Mouse (Mus musculus) intestine, embryonic 15.5 days (tissue): ENCODE measurements at regions not wholly inside any gene's neighbourhood (a gene's known extent, or its start where the extent isn't known, plus 50 kb on each side); places are given as distances from the start of the nearest gene placed in this dataset.
A peak's percentile ranks its signal among the peaks of the same experiment; 100 is the strongest.

Experiments
- ATAC-seq: fragments of 200-750 bp; cut with Nextera tagmentation; 2 replicates; pipeline ENCODE4 v1.8.0; 2017; ENCODE audit warnings: moderate TSS enrichment, moderate library complexity
- H3K27ac ChIP-seq: fragments of 300-500 bp; sonication (generic); 2 replicates; pipeline ENCODE4 v1.5.1; 2015; ENCODE audit warnings: mild to moderate bottlenecking, inconsistent platforms
- H3K27me3 ChIP-seq: fragments of 300-500 bp; sonication (generic); replicated peaks from 2 replicates; pipeline ENCODE4 v1.6.1; 2015; ENCODE audit warnings: inconsistent platforms
- H3K36me3 ChIP-seq: fragments of 300-500 bp; sonication (generic); 2 replicates; pipeline ENCODE4 v1.6.1; 2015; ENCODE audit warnings: inconsistent platforms
- H3K4me1 ChIP-seq: fragments of 300-500 bp; sonication (generic); replicated peaks from 2 replicates; pipeline ENCODE4 v1.6.1; 2015; ENCODE audit warnings: inconsistent platforms
- H3K4me2 ChIP-seq: fragments of 300-500 bp; sonication (generic); replicated peaks from 2 replicates; pipeline ENCODE4 v1.6.1; 2015; ENCODE audit warnings: mild to moderate bottlenecking, inconsistent platforms
- H3K4me3 ChIP-seq: fragments of 300-500 bp; sonication (generic); replicated peaks from 2 replicates; pipeline ENCODE4 v1.5.1; 2015; ENCODE audit warnings: inconsistent platforms
- H3K9ac ChIP-seq: fragments of 300-500 bp; sonication (generic); 2 replicates; pipeline ENCODE4 v1.6.1; 2015; ENCODE audit warnings: inconsistent platforms
- H3K9me3 ChIP-seq: fragments of 300-500 bp; sonication (generic); 2 replicates; pipeline ENCODE4 v1.6.1; 2016; ENCODE audit warnings: inconsistent platforms
- WGBS: fragments of 180-500 bp; shearing (Covaris S2); methylation state at CpG from one replicate; pipeline ENCODE4 v1.1.7; 2015; 5-methylcytosine and 5-hydroxymethylcytosine counted together

DNA sequence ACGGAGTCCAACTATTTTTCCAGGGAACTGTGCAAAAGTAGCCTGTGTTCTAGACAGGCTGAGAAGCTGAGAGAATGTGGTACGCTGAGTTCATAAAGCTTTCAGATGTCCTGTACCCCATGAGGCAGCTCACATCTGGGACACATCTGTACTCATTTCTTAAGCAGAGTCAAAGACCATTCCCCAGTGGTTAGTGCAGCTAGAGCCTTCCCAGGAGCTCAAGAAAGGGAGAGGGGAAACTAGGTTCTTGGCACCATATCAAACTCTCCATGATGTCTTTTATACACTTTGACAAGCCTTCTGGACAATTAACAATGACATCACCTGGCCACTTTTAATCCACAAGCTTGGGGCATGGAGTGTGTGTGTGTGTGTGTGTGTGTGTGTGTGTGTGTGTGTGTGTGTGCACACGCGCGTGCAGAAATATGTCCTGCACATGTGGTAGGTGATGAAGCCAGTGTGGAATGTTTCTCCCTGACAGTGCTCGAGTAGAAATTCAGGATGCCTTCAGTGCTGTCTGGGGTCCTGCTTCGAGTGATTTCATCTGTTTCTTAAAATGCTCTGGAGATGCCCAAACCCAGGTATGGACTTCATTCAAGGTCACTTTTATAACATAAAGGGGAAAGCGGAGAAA, 121.1 kb upstream of the Dock1 start:
- Histone ChIP-seq H3K36me3 (no peaks in the 10 kb centered on the region), H3K27ac (no peak overlapping the region), H3K27me3 (no peaks in the 10 kb centered on the region), H3K4me1 (peaks cover 6% of the 10 kb centered on the region; the same call in 1 of the 2 replicates), H3K4me2 (no peak overlapping the region), H3K9me3 (no peaks in the 10 kb centered on the region), H3K9ac (no peak overlapping the region), H3K4me3 (no peak overlapping the region)
- 70% methylated on average over 8 of the region's 8 CpGs for WGBS
- ATAC-seq = no peak

DNA sequence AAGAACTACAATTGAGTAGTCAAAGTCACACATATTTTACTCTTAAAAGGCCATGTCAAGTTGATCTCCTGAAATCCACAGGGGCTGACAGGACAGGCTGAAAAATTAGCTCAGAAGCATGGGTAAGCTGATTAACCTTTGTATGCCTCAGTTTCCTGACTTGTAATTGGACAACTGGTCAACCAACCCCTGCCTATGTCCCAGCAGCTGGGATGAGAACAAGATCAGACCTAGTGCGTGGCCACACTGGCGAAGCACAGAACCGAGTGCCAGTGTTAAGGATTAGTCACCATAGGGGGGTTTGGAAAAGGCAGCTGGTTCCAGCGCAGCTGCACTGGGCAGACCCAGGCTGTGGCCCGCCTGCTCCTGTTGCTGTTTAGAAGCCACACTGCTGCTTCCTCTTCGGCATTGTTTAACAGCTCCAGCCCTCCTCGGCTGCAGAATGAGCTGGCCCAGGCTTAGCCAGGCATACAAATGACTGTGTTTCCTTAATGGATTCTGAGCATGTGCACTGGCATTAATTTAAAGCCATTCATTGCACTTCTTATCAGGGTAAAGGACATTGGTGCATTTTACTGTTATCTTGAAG, 120.1 kb upstream of the Dock1 start:
- Histone ChIP-seq H3K27ac (no peak overlapping the region), H3K27me3 (no peaks in the 10 kb centered on the region), H3K4me1 (peaks cover 6% of the 10 kb centered on the region; the same call in 1 of the 2 replicates), H3K9ac (no peak overlapping the region), H3K9me3 (no peaks in the 10 kb centered on the region), H3K4me3 (no peak overlapping the region), H3K36me3 (no peaks in the 10 kb centered on the region), H3K4me2 (no peak overlapping the region)
- 40% methylated on average over 7 of the region's 7 CpGs for WGBS
- peak; percentile 72 for ATAC-seq

DNA sequence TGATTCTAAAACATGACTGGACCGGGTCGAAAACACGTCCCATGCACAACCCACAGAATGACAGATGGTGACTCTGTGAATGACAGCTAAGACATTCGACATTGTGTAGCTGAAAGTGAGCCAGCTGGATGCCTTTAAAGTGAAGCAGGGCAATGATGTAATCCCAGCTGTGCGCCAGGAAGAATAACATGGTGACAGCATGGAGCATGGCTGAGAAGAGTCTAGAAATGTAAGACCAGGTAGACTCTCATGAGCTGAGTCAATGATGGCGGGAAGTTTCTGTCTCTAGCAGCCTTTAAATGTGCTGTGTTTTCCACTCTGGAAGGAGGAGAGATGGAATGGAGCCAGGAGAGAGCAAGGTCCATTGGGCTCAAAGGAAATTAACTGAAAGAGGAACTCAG, 118.4 kb upstream of the Dock1 start:
- no peak for ATAC-seq
- Histone ChIP-seq H3K9me3 (no peaks in the 10 kb centered on the region), H3K27me3 (no peaks in the 10 kb centered on the region), H3K27ac (no peak overlapping the region), H3K36me3 (no peaks in the 10 kb centered on the region), H3K9ac (no peak overlapping the region), H3K4me1 (peaks cover 6% of the 10 kb centered on the region; the same call in 1 of the 2 replicates), H3K4me3 (no peak overlapping the region), H3K4me2 (no peak overlapping the region)
- WGBS = 65% methylated on average over 6 of the region's 6 CpGs

DNA sequence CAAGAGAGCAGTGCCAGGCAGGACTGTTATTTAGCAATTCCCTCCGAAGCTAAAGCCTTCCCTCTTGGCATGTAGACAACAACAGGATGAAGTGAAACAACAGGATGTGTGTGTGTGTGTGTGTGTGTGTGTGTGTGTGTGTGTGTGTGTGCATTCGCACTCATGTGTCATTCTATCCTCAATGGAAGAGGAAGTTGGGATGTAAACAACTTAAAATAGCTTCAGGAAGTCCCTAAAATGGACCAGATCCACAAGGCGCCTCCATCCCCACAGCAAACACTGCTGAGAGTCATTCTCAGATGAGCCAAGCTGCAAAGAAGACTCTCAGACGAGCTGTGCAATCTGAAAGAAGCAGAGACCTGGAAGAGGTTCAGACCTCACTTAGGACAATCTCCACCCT, 114.4 kb upstream of the Dock1 start:
- WGBS = 46% methylated on average over 4 of the region's 4 CpGs
- no peaks in the 10 kb centered on the region for H3K27me3 ChIP-seq
- H3K4me2 ChIP-seq = no peak overlapping the region
- H3K9ac ChIP-seq = no peak overlapping the region
- no peak overlapping the region for H3K4me3 ChIP-seq
- ATAC-seq = no peak
- H3K36me3 ChIP-seq = no peaks in the 10 kb centered on the region
- H3K27ac ChIP-seq = no peak overlapping the region
- peaks cover 2% of the 10 kb centered on the region; the same call in 1 of the 2 replicates for H3K4me1 ChIP-seq
- H3K9me3 ChIP-seq = no peaks in the 10 kb centered on the region

DNA sequence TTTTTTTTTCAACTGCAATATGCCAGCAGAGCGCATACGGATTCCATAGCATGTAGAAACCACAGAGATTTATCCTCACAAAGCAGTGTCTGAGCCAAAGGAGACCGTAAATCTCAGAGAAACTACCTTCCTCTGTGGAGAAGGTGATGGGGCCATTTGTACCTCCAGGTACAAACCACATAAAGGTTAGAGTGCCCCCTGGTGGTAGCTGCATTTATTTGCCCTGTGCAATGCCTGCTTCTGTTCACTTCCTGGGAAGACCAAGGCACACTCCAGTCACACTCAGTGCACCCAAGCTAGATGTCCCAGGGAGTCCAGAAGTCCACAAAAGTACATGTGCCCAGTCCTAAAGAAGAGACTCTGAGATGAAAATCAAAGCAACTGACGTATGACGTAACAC, 104.1 kb upstream of the Dock1 start:
- H3K4me3 ChIP-seq = no peak overlapping the region
- WGBS = 70% methylated on average over 5 of the region's 5 CpGs
- no peak overlapping the region for H3K27ac ChIP-seq
- H3K9ac ChIP-seq = no peak overlapping the region
- no peaks in the 10 kb centered on the region for H3K27me3 ChIP-seq
- no peak for ATAC-seq
- H3K4me1 ChIP-seq = no peaks in the 10 kb centered on the region
- H3K9me3 ChIP-seq = no peaks in the 10 kb centered on the region
- no peaks in the 10 kb centered on the region for H3K36me3 ChIP-seq
- no peak overlapping the region for H3K4me2 ChIP-seq

DNA sequence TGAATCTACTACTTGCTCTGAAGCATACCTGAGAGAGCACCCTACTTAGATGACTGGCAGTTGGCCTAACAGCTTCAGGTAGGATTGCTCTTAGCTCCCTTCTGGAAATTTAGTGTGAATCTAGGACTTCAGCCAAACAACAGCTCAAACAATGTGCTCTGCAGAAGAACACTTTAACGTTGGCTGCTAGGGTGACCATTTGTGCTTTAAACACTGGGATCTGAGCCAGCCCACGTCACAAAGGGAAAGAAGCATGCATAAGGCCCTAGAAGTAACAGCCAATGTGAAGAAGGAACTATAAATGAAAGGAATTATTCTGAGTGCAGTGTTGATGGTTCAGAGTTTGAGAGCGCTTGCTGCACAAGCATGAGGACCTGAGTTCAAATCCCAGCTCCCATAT, 101.2 kb upstream of the Dock1 start:
- Histone ChIP-seq H3K27ac (no peak overlapping the region), H3K9me3 (no peaks in the 10 kb centered on the region), H3K9ac (no peak overlapping the region), H3K4me1 (no peaks in the 10 kb centered on the region), H3K36me3 (no peaks in the 10 kb centered on the region), H3K4me2 (no peak overlapping the region), H3K27me3 (no peaks in the 10 kb centered on the region), H3K4me3 (no peak overlapping the region)
- ATAC-seq = no peak
- 70% methylated on average over 3 of the region's 3 CpGs for WGBS

DNA sequence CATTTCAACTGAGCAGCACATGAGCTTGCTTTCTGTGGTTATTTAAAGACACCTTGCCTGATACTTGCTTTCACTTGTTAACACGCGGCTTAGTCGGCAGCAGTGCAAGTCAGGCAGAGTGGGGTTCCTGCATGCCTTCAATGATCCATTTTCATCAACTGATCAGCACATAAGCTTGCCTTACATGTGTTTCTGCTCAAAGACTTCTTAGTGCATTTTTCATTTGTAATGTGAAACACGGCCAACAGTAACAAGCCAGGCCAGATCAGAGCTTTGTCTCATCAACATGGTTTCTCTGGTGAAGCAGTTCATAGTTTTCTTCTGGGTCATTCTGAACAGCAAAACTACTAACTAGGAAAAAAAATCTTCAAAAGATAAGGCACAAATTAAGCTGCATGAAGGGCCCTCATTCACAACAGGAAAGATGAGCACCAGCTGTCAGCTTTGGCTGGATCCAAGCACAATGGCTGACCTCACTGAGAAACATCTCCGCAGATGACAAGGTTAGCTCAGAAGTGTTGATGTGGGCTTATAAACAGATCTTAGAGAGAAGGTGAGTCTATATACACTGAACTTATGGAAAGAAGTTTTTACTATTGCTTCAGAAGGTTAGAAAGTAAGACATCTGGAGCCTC, 100.2 kb upstream of the Dock1 start:
- H3K4me1 ChIP-seq = no peaks in the 10 kb centered on the region
- 78% methylated on average over 5 of the region's 5 CpGs for WGBS
- H3K4me3 ChIP-seq = no peak overlapping the region
- H3K27me3 ChIP-seq = no peaks in the 10 kb centered on the region
- H3K9ac ChIP-seq = no peak overlapping the region
- no peak for ATAC-seq
- H3K36me3 ChIP-seq = no peaks in the 10 kb centered on the region
- no peak overlapping the region for H3K4me2 ChIP-seq
- H3K9me3 ChIP-seq = no peaks in the 10 kb centered on the region
- no peak overlapping the region for H3K27ac ChIP-seq

DNA sequence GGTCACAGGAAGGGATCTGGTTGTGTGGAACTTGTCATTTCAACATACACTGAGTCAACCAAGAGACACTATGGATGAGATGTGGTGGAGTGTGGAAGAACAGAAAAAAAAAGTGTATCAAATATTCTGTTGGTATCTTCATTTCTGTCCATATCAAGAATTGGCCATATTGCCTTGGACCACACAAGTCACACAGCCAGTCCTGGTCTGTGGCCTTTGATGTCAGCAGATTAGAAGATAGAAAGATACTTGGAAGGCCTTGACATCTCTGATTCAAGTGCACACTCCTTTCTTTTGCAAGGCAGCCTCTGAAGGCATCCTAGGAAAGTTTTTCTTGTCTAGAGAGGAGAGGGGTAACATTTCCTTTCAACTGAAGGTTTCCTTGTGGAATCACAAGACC, 88.7 kb upstream of the Dock1 start:
- Histone ChIP-seq H3K4me2 (no peak overlapping the region), H3K9ac (no peak overlapping the region), H3K4me3 (no peak overlapping the region), H3K36me3 (no peaks in the 10 kb centered on the region), H3K27me3 (no peaks in the 10 kb centered on the region), H3K27ac (no peak overlapping the region), H3K9me3 (no peaks in the 10 kb centered on the region), H3K4me1 (no peaks in the 10 kb centered on the region)
- ATAC-seq = no peak

DNA sequence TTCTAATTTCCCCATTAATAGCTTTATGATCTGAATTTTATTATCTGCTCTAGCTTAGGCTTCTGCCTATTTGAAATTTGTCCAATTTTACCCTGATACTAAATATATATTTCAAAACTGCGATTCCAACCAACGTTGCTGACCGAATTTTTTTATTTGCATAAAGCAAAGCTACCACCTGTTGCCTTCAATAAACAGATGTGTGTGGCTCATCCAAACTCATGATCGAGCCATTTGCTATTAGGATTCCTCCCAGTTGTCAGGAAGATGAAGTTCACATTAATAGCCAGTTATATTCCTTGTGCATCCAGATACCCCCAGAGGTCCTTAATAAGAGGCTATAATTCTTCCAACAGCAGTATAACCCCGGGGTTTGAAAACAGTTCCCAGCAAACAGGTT, 85.0 kb upstream of the Dock1 start:
- Histone ChIP-seq H3K36me3 (no peaks in the 10 kb centered on the region), H3K4me3 (no peak overlapping the region), H3K9me3 (no peaks in the 10 kb centered on the region), H3K4me1 (no peaks in the 10 kb centered on the region), H3K27ac (no peak overlapping the region), H3K4me2 (no peak overlapping the region), H3K27me3 (no peaks in the 10 kb centered on the region), H3K9ac (no peak overlapping the region)
- 71% methylated on average over 5 of the region's 5 CpGs for WGBS
- ATAC-seq = no peak

DNA sequence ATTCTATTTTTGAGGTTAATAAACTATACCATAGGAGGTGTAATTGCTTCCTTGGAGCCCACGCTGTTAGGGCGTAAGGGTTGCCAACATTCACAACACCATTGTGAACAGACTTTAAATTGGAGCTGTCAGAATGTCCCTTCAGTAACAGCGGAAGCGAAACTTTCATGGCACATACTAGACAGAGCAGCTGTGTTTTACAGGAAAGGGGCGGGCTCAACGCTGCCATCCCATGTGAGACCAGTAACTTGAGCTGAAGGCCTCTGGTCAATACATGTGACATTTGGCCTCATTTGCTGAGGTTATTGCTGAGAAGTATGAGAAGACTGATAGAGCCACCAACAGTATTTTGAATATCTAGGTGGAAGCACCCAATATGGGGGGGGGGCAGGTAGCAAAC, 83.5 kb upstream of the Dock1 start:
- H3K4me1 ChIP-seq = no peaks in the 10 kb centered on the region
- H3K9ac ChIP-seq = no peak overlapping the region
- WGBS = 84% methylated on average over 6 of the region's 6 CpGs
- no peak overlapping the region for H3K4me3 ChIP-seq
- H3K27me3 ChIP-seq = no peaks in the 10 kb centered on the region
- no peak overlapping the region for H3K4me2 ChIP-seq
- no peaks in the 10 kb centered on the region for H3K36me3 ChIP-seq
- H3K27ac ChIP-seq = no peak overlapping the region
- no peak for ATAC-seq
- H3K9me3 ChIP-seq = no peaks in the 10 kb centered on the region

DNA sequence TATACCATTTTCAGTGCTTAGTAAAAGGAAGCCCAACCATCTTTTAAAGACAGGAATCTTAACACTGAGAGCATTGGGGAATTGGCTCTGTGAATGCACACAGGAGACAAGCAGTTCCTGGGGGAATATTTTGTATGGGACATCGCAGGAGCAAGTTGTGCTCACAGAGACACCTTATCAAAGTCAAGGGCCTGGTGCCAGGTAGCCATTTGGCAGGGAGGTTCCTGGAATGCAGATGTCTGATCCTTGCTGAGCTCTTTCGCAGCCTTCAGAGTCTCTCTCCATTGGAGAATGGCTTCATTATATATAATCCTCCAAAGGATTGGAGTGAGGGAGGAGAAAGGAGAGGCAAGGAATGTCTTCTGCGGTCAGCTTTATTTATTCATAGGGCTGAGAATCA, 62.6 kb upstream of the Dock1 start:
- Histone ChIP-seq H3K4me1 (no peaks in the 10 kb centered on the region), H3K27me3 (no peaks in the 10 kb centered on the region), H3K9me3 (no peaks in the 10 kb centered on the region), H3K4me3 (no peak overlapping the region), H3K9ac (no peak overlapping the region), H3K27ac (no peak overlapping the region), H3K4me2 (no peak overlapping the region), H3K36me3 (no peaks in the 10 kb centered on the region)
- ATAC-seq = no peak
- 55% methylated on average over 3 of the region's 3 CpGs for WGBS

DNA sequence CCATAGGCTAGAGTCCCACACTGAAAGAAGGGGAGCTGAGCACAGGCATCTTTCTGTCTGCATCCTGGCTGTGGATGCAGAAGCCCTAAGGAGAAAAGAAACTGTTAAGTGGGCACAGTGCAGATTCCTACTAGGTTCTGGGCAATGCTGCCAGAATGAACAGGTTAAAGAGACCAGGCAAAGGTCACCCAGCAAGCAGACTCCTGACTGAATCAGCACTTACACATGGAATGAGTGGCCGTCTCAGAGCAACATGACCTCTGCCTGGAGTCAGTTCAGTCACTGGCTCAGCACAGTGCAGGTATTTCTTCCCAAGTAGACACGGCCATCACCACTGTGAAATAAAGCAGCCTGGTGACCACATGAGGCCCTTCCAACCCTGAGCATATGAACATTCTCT, 60.3 kb upstream of the Dock1 start:
- no peak overlapping the region for H3K27ac ChIP-seq
- no peaks in the 10 kb centered on the region for H3K27me3 ChIP-seq
- H3K9me3 ChIP-seq = no peaks in the 10 kb centered on the region
- no peaks in the 10 kb centered on the region for H3K4me1 ChIP-seq
- WGBS = 46% methylated on average over 2 of the region's 2 CpGs
- H3K4me3 ChIP-seq = no peak overlapping the region
- H3K36me3 ChIP-seq = no peaks in the 10 kb centered on the region
- H3K9ac ChIP-seq = no peak overlapping the region
- no peak overlapping the region for H3K4me2 ChIP-seq
- no peak for ATAC-seq

DNA sequence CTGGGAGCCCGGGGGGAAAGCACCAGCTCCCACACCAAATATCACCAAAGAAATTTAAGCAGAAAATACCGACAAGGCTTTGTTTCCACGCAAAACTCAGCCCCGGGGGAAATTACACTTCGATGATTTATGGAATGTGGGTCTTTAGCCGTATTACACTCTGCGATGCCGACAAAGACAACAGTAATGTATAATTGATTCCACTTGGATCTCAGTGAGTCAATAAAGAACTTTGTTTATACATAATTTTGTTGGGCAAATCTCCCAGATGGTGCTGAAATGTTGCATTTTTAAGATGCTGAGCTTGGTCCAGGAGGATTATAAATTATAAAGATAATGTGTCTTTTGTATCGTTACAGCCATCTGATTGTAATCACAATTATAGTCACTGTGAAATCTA, 59.1 kb upstream of the Dock1 start:
- WGBS = 58% methylated on average over 9 of the region's 9 CpGs

More for the DNA sequence above, 59.1 kb upstream of the Dock1 start:
- no peaks in the 10 kb centered on the region for H3K27me3 ChIP-seq
- H3K4me2 ChIP-seq = no peak overlapping the region
- no peaks in the 10 kb centered on the region for H3K4me1 ChIP-seq
- no peak overlapping the region for H3K27ac ChIP-seq
- no peak overlapping the region for H3K9ac ChIP-seq
- ATAC-seq = no peak
- no peaks in the 10 kb centered on the region for H3K9me3 ChIP-seq
- no peak overlapping the region for H3K4me3 ChIP-seq
- no peaks in the 10 kb centered on the region for H3K36me3 ChIP-seq
